Mouse (Mus musculus) common myeloid progenitor, adult 5-6 weeks (primary cell): ENCODE results near the gene Slc38a7. TPM values are rescaled to one million over a fixed set of nuclear protein-coding genes. Genes with fewer than 3 reads are reported as not detected.
A peak's percentile ranks its signal among the peaks of the same experiment; 100 is the strongest.
"Not testable (repeated sequence)": the region's sequence is repeated elsewhere in the genome, so short reads cannot be mapped to it uniquely, and the experiment has no call there.

ENCODE experiments used
- ATAC-seq: replicated peaks from 2 replicates; pipeline ENCODE4 v1.8.0; 2016; ENCODE audit warnings: low read depth, mild to moderate bottlenecking, moderate TSS enrichment, inconsistent platforms; ENCODE audit not compliant: poor library complexity, severe bottlenecking
- total RNA-seq: library from RNA; stranded (forward); fragments of 200-1000, 187-1606 nt; gene quantifications from 2 replicates; pipeline ENCODE4 v1.2.3, GENCODE M21; 2017

Gene Slc38a7
- 1.4 and 2.9 TPM in 2 replicates for total RNA-seq

DNA sequence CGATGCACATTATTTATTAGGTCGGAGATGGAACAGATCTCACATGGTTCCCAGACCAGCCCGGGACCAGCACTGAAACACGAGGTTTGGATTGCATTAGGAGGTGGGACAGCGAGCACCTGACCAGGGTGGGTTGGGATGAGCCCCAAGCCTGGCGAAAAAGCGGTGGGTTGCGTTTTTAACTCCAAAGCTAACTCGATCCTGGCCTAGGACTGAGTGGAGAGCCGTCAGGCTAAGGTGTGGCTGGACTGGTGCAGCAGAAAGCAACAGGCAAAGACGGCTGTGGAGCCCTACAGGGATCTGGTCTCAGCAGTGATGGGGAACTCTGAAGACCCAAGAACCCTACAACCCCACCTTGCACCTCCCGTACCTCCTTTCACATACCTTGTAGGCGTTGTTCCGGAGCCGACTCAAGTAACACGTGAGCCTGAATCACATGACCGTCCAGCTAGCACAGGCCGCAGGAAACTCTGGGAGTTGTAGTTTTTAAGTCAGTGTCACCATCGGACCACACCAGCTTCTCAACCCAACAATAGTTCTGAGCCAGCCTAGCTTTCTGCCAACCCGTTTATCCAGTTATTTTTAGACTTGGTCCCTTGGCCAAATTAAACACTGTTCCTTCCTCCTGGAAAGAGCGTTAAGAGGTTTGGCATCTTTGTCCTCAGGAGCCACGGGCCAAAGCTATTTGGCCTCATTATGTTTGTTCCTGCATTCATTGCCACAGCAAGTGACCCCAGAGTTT lies at the start of gene Slc38a7:
Slc38a7 (minus strand) TSS at position 438 of the 742 bp plus-strand sequence.
- peak; percentile 90 for ATAC-seq

DNA sequence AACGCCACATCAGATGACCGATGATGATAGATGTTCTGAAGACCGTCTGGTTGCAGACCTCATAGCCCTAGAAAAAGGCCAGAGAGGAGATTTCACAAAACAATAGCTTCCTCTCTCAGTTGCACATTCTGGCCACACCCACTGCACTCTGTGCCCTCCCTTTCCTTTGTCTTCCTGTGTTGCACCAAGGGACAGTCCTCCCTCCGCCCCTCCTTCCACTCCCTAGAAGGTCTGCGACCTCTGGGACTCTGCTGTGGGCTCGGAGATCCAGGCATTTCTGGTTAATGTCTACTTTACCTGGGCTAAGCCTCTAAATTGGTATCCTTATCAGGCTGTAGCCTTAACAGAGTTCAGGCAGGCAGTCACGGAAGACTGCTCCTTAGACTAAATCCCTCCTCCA lies 48.5 kb upstream of the Slc38a7 start:
- peak; percentile 84 for ATAC-seq

DNA sequence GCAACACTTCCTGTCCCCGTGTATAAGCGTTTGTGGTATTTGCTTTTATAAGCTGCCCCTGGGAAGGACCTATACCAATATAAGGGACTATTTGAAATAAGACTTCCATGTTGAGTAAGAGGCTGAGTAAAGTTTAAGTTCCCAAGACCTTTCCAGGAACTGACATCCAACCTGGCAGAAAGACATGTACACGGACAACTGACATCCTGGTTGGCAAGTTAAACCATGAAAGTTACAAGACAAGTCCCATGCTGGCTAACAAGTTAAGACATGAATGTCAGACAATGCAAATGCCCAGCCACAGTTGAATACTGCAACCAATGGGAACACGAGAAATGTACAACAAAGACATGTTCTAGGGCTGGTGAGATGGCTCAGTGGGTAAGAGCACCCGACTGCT lies 40.4 kb upstream of the Slc38a7 start:
- ATAC-seq, result no peak

DNA sequence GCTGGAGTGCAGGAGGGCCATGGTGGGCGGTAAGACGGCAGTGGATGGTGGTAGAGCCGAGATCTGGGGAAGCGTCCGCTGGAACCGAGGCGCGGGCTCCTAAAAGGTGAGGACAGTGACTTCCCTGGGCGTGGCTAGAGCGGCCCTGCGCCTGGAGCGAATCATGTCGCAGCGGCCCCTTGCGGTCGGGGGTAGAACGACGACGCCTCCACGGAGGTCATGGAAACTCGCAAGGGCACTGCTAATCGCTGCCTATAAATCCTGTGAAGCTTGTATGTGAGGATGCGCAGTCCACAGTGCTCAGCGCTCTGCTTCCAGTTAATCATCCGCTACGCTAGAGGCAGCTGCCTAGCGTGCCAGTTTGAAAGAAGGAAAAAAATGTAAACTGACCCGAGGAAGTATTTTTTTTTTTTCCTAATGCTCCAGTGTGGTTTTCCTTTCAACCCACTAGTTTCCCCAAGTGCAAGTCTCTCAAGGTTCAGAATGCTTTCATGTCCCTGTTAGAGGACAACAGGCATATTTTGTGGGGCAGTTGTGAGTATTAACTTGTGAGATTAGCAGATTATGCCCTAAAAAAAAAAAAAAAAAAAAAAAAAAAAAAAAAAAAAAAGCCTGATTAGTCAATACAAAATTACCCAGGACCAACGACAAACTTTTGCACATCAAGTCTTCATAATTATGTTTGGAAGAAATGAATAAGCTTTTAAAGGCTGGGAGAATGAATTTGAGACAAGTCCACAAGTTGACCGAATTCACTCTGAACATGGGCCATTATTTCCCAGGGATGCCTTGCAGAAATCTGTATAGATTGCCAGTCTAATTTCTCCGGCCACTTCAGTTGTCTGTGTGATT lies 35.2 kb upstream of the Slc38a7 start, which contains the start of gene Got2:
Got2 (minus strand) TSS at position 263 of the 852 bp plus-strand sequence.
- peak; percentile 92 for ATAC-seq

GRCm38 (mm10) chr8:95887578-95888284 lies 34.4 kb upstream of the Slc38a7 start:
- ATAC-seq, result peak; percentile 78

- peak; percentile 55 for ATAC-seq
Measured at GRCm38 (mm10) chr8:95886647-95887577, 33.6 kb upstream of the Slc38a7 start.

DNA sequence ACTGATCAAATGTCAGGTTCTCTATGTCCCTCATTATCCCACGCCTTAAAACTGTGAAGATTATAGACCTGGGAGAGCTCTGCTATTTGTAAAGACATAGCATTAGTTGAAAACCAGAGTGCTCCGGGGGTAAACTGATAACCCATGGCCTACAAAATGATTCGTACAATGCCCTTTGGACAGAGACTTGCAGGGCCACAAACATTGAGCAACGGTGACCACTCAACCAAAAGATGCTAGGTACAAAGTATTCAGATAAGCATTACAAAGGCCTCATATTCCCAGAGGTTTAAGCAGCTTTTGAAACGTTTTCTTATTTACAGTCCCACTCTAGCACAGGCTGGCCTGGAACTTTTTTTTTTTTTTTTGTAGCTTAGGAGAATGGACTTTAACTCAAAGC lies 32.6 kb upstream of the Slc38a7 start:
- ATAC-seq, result no peak

DNA sequence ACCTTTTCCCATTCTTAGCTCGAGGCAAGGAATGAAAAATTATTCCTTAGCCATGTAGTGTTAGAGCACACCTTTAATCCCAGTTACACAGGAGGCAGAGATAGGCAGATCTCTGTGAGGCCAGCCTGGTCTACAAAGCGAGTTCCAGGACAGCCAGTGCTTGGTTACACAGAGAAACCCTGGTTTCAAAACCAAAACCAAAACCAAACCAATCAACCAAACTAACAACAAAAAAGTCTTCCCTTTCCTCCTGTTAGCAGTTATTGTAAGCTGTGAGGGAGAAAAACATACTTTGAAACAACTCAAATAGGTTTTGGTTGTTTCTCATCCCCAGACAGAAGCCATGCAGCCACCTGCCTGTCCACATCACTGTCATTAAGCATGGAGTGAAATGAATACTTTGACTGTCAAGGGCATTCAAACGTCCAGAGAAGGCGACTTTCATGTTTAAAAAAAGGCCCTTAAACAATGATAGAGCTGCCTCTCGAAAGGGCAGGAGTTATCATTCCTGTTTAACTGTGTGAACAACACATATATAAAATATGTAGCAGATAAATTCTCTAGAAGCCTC lies 32.0 kb upstream of the Slc38a7 start:
- no peak for ATAC-seq

GRCm38 (mm10) chr8:95884491-95884890 lies 31.2 kb upstream of the Slc38a7 start:
- ATAC-seq, result no peak

GRCm38 (mm10) chr8:95882191-95882590 lies 28.9 kb upstream of the Slc38a7 start:
- no peak for ATAC-seq

DNA sequence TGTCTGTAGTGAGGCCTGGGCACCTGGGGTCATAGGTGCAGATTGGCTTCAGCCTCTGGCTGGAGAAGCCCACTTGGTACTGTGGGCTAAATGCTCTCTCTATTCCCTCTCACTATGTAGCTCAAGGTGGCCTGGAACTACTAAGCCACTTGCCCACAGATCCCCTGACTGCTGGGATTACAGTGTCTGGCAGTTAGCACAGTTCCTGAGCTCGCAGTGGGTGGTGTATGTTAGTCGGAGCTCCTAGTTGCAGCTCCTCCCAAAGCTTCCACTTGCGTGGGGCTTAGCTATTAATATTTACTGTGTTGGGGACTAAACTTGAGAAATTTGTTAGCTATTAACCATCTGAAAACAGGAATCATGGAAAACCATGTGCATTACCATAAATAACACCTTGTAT lies 28.2 kb upstream of the Slc38a7 start:
- ATAC-seq, result no peak

DNA sequence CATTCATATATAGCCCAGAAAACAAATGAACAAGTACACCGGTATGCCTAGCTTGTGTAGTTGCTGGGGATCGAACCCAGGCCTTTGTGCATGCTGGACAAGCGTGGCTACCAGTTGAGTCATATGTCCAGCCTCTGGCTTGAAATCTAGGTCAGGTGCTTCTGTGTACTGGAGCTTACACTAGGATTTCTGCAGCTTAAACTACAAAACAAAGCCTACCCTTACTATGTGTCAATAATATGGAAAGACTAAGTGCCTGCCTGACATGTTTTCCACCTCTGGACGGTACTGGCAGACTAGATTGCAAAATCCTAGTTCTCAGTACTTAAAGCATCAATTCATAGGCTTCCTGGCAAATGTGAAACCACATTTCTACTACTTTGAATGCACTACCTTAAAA lies 26.5 kb upstream of the Slc38a7 start:
- no peak for ATAC-seq

GRCm38 (mm10) chr8:95878176-95878962 lies 25.0 kb upstream of the Slc38a7 start:
- ATAC-seq, result peak; percentile 75

GRCm38 (mm10) chr8:95875270-95875669 lies 21.9 kb upstream of the Slc38a7 start:
- ATAC-seq, result no peak

GRCm38 (mm10) chr8:95871690-95872089 lies 18.4 kb upstream of the Slc38a7 start:
- no peak for ATAC-seq

GRCm38 (mm10) chr8:95864851-95865250 lies 11.5 kb upstream of the Slc38a7 start:
- not testable (repeated sequence) for ATAC-seq

- ATAC-seq, result not testable (repeated sequence)
Measured at GRCm38 (mm10) chr8:95863761-95864440, 10.6 kb upstream of the Slc38a7 start.

DNA sequence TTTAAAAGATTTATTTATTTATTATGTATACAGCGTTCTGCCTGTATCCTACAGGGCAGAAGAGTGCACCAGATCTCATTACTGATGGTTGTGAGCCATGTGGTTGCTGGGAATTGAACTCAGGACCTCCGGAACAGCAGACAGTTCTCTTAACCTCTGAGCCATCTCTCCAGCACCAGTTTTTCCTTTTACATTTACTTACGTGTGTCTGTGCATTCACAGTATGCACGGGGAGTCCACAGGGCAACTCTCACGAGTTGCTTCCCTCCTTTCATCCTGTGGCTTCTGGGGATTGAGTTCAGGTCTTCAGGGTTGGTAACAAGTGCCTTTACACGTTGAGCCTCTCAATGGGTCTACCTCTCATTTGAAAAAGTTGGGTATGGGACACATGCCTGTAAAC lies 835 bp upstream of the Slc38a7 start:
- ATAC-seq, result no peak
